Mouse (Mus musculus): Measurements from ENCODE around the gene Tmigd3. TPM values are rescaled to one million over a fixed set of nuclear protein-coding genes. Genes with fewer than 3 reads are reported as not detected.
A peak's percentile ranks its signal among the peaks of the same experiment; 100 is the strongest.

Gene Tmigd3
- polyA plus RNA-seq, 1 experiment from 2014 or later, result 0.42 TPM

- Histone ChIP-seq H3K27me3 (replicated peaks) (no peaks in the 10 kb centered on the region), H3K36me3 (peaks cover 9% of the 10 kb centered on the region), H3K4me3 (no peak overlapping the region), H3K9me3 (replicated peaks) (no peaks in the 10 kb centered on the region), H3K9ac (no peak overlapping the region), H3K4me2 (no peak overlapping the region), H3K27ac (ENCODE audit: poor library complexity, severe bottlenecking) (no peak overlapping the region), H3K4me1 (replicated peaks) (peaks cover 7% of the 10 kb centered on the region)
- ATAC-seq (ENCODE audit: insufficient number of reproducible peaks, low FRiP score), result no peak
- WGBS, result 88% methylated on average over 6 of the region's 6 CpGs
These were observed 63.2 kb downstream of the Tmigd3 start for GRCm38 (mm10) chr3:105933926-105934325.

GRCm38 (mm10) chr3:105935033-105935432 is 64.3 kb downstream of the Tmigd3 start:
- Histone ChIP-seq H3K9ac (no peak overlapping the region), H3K4me2 (no peak overlapping the region), H3K9me3 (replicated peaks) (no peaks in the 10 kb centered on the region), H3K4me3 (no peak overlapping the region), H3K27ac (ENCODE audit: poor library complexity, severe bottlenecking) (no peak overlapping the region), H3K36me3 (peaks cover 12% of the 10 kb centered on the region), H3K4me1 (replicated peaks) (peaks cover 7% of the 10 kb centered on the region), H3K27me3 (replicated peaks) (no peaks in the 10 kb centered on the region)
- 54% methylated on average over 5 of the region's 5 CpGs for WGBS
- no peak for ATAC-seq (ENCODE audit: insufficient number of reproducible peaks, low FRiP score)

- Histone ChIP-seq H3K36me3 (peaks cover 23% of the 10 kb centered on the region), H3K9me3 (replicated peaks) (no peaks in the 10 kb centered on the region), H3K27ac (ENCODE audit: poor library complexity, severe bottlenecking) (no peak overlapping the region), H3K4me1 (replicated peaks) (peaks cover 7% of the 10 kb centered on the region), H3K4me3 (no peak overlapping the region), H3K4me2 (no peak overlapping the region), H3K27me3 (replicated peaks) (no peaks in the 10 kb centered on the region), H3K9ac (no peak overlapping the region)
- WGBS, result 84% methylated on average over 4 of the region's 4 CpGs
- no peak for ATAC-seq (ENCODE audit: insufficient number of reproducible peaks, low FRiP score)
These were observed 65.4 kb downstream of the Tmigd3 start for GRCm38 (mm10) chr3:105936111-105936510.

GRCm38 (mm10) chr3:105951348-105951747 is 80.6 kb downstream of the Tmigd3 start:
- Histone ChIP-seq H3K27me3 (replicated peaks) (no peaks in the 10 kb centered on the region), H3K9ac (no peak overlapping the region), H3K4me2 (no peak overlapping the region), H3K4me1 (replicated peaks) (no peaks in the 10 kb centered on the region), H3K27ac (ENCODE audit: poor library complexity, severe bottlenecking) (no peak overlapping the region), H3K36me3 (peaks cover 66% of the 10 kb centered on the region), H3K4me3 (no peak overlapping the region), H3K9me3 (replicated peaks) (no peaks in the 10 kb centered on the region)
- ATAC-seq (ENCODE audit: insufficient number of reproducible peaks, low FRiP score), result no peak
- 94% methylated on average over 7 of the region's 7 CpGs for WGBS

GRCm38 (mm10) chr3:105957235-105957634 is 86.5 kb downstream of the Tmigd3 start:
- Histone ChIP-seq H3K36me3 (peaks cover 40% of the 10 kb centered on the region), H3K9ac (no peak overlapping the region), H3K9me3 (replicated peaks) (no peaks in the 10 kb centered on the region), H3K27me3 (replicated peaks) (no peaks in the 10 kb centered on the region), H3K4me1 (replicated peaks) (peaks cover 21% of the 10 kb centered on the region), H3K4me3 (peak overlapping the region; percentile 10; the same call in 1 of the 2 replicates), H3K4me2 (peak overlapping the region; percentile 89), H3K27ac (ENCODE audit: poor library complexity, severe bottlenecking) (no peak overlapping the region)
- WGBS, result 92% methylated on average over 1 of the region's 1 CpGs
- no peak for ATAC-seq (ENCODE audit: insufficient number of reproducible peaks, low FRiP score)

GRCm38 (mm10) chr3:105958204-105958603 is 87.5 kb downstream of the Tmigd3 start:
- peak overlapping the region; percentile 78 for H3K4me3 ChIP-seq
- 39% methylated on average over 5 of the region's 5 CpGs for WGBS
- no peaks in the 10 kb centered on the region for H3K9me3 ChIP-seq (replicated peaks)
- peak overlapping the region; percentile 89 for H3K4me2 ChIP-seq
- H3K9ac ChIP-seq, result peak overlapping the region; percentile 98
- no peak for ATAC-seq (ENCODE audit: insufficient number of reproducible peaks, low FRiP score)
- H3K27ac ChIP-seq (ENCODE audit: poor library complexity, severe bottlenecking), result peak overlapping the region; percentile 94
- peaks cover 21% of the 10 kb centered on the region for H3K4me1 ChIP-seq (replicated peaks)
- peaks cover 40% of the 10 kb centered on the region for H3K36me3 ChIP-seq
- H3K27me3 ChIP-seq (replicated peaks), result no peaks in the 10 kb centered on the region

GRCm38 (mm10) chr3:105958974-105959580 is 88.4 kb downstream of the Tmigd3 start, which contains the start of gene Wdr77:
Gene Wdr77 (plus strand): TSS chr3:105959369.
- under 1% methylated on average over 52 of the region's 52 CpGs for WGBS
- Histone ChIP-seq H3K27me3 (replicated peaks) (no peaks in the 10 kb centered on the region), H3K4me2 (peak within 1 kb of the TSS; percentile 89), H3K36me3 (peaks cover 44% of the 10 kb centered on the region), H3K9ac (peak within 1 kb of the TSS; percentile 98), H3K4me3 (peak within 1 kb of the TSS; percentile 78), H3K27ac (ENCODE audit: poor library complexity, severe bottlenecking) (peak within 1 kb of the TSS; percentile 94), H3K4me1 (replicated peaks) (peaks cover 21% of the 10 kb centered on the region), H3K9me3 (replicated peaks) (no peaks in the 10 kb centered on the region)
- peak; percentile 97 for ATAC-seq (ENCODE audit: insufficient number of reproducible peaks, low FRiP score)

- H3K27me3 ChIP-seq (replicated peaks), result no peaks in the 10 kb centered on the region
- H3K4me3 ChIP-seq, result peak overlapping the region; percentile 78
- H3K36me3 ChIP-seq, result peaks cover 47% of the 10 kb centered on the region
- peak overlapping the region; percentile 85 for H3K4me2 ChIP-seq
- H3K9me3 ChIP-seq (replicated peaks), result no peaks in the 10 kb centered on the region
- H3K9ac ChIP-seq, result peak overlapping the region; percentile 83
- ATAC-seq (ENCODE audit: insufficient number of reproducible peaks, low FRiP score), result peak; percentile 65; the same call in 1 of the 2 replicates
- H3K27ac ChIP-seq (ENCODE audit: poor library complexity, severe bottlenecking), result peak overlapping the region; percentile 1; the same call in 1 of the 2 replicates
- H3K4me1 ChIP-seq (replicated peaks), result peaks cover 21% of the 10 kb centered on the region
- WGBS, result 0% methylated on average over 26 of the region's 26 CpGs
These were observed 88.9 kb downstream of the Tmigd3 start for GRCm38 (mm10) chr3:105959585-105959984.

GRCm38 (mm10) chr3:105959999-105960398 is 89.3 kb downstream of the Tmigd3 start, which contains the start of gene Atp5f1:
Gene Atp5f1 (minus strand): TSS chr3:105960099.
- Histone ChIP-seq H3K9ac (peak within 1 kb of the TSS; percentile 98), H3K27ac (ENCODE audit: poor library complexity, severe bottlenecking) (peak within 1 kb of the TSS; percentile 94), H3K4me1 (replicated peaks) (peaks cover 21% of the 10 kb centered on the region), H3K4me3 (peak within 1 kb of the TSS; percentile 78), H3K4me2 (peak within 1 kb of the TSS; percentile 89), H3K36me3 (peaks cover 47% of the 10 kb centered on the region), H3K27me3 (replicated peaks) (no peaks in the 10 kb centered on the region), H3K9me3 (replicated peaks) (no peaks in the 10 kb centered on the region)
- 7% methylated on average over 6 of the region's 6 CpGs for WGBS
- no peak for ATAC-seq (ENCODE audit: insufficient number of reproducible peaks, low FRiP score)

- Histone ChIP-seq H3K9ac (no peak overlapping the region), H3K36me3 (peaks cover 52% of the 10 kb centered on the region)
These were observed 90.0 kb downstream of the Tmigd3 start for GRCm38 (mm10) chr3:105960700-105961099.

GRCm38 (mm10) chr3:105971831-105972446 is 101.2 kb downstream of the Tmigd3 start:
- Histone ChIP-seq H3K9ac (no peak overlapping the region), H3K9me3 (replicated peaks) (no peaks in the 10 kb centered on the region), H3K4me2 (no peak overlapping the region), H3K4me1 (replicated peaks) (no peaks in the 10 kb centered on the region), H3K27ac (ENCODE audit: poor library complexity, severe bottlenecking) (no peak overlapping the region), H3K36me3 (peaks cover 29% of the 10 kb centered on the region), H3K4me3 (no peak overlapping the region), H3K27me3 (replicated peaks) (no peaks in the 10 kb centered on the region)
- 80% methylated on average over 5 of the region's 5 CpGs for WGBS
- ATAC-seq (ENCODE audit: insufficient number of reproducible peaks, low FRiP score), result no peak

More at GRCm38 (mm10) chr3:105960700-105961099, 90.0 kb downstream of the Tmigd3 start:
- Histone ChIP-seq H3K4me1 (replicated peaks) (peaks cover 21% of the 10 kb centered on the region), H3K27me3 (replicated peaks) (no peaks in the 10 kb centered on the region), H3K4me3 (no peak overlapping the region), H3K9me3 (replicated peaks) (no peaks in the 10 kb centered on the region), H3K27ac (ENCODE audit: poor library complexity, severe bottlenecking) (no peak overlapping the region), H3K4me2 (peak overlapping the region; percentile 85)
- 94% methylated on average over 2 of the region's 2 CpGs for WGBS
- ATAC-seq (ENCODE audit: insufficient number of reproducible peaks, low FRiP score), result no peak

Measured in heart, embryonic 12.5 days (tissue).